Mouse (Mus musculus): ENCODE data around the gene Msrb3.

The Msrb3 gene

GRCm38 (mm10) chr10:120861674-120862073 is 37.2 kb downstream of the Msrb3 start:
- in situ Hi-C loops (cut with MboI, MseI), result no loop called here

- in situ Hi-C loops (cut with MboI, MseI), result no loop called here
Observed at GRCm38 (mm10) chr10:120861194-120861593, 37.7 kb downstream of the Msrb3 start.

- in situ Hi-C loops (cut with MboI, MseI), result no loop called here
Observed at GRCm38 (mm10) chr10:120857531-120858001, 41.3 kb downstream of the Msrb3 start.

- in situ Hi-C loops (cut with MboI, MseI), result no loop called here
Observed at GRCm38 (mm10) chr10:120854329-120854728, 44.6 kb downstream of the Msrb3 start.

- in situ Hi-C loops (cut with MboI, MseI), result no loop called here
Observed at GRCm38 (mm10) chr10:120853816-120854215, 45.1 kb downstream of the Msrb3 start.

GRCm38 (mm10) chr10:120851196-120851781 is 47.6 kb downstream of the Msrb3 start:
- in situ Hi-C loops (cut with MboI, MseI), result no loop called here

GRCm38 (mm10) chr10:120850391-120851195 is 48.3 kb downstream of the Msrb3 start:
- in situ Hi-C loops (cut with MboI, MseI), result no loop called here

- in situ Hi-C loops (cut with MboI, MseI), result no loop called here
Observed at GRCm38 (mm10) chr10:120848677-120849076, 50.2 kb downstream of the Msrb3 start.

- in situ Hi-C loops (cut with MboI, MseI), result no loop called here
Observed at GRCm38 (mm10) chr10:120847785-120848184, 51.1 kb downstream of the Msrb3 start.

- in situ Hi-C loops (cut with MboI, MseI), result no loop called here
Observed at GRCm38 (mm10) chr10:120839966-120840365, 58.9 kb downstream of the Msrb3 start.

GRCm38 (mm10) chr10:120834531-120834930 is 64.4 kb downstream of the Msrb3 start:
- in situ Hi-C loops (cut with MboI, MseI), result no loop called here

GRCm38 (mm10) chr10:120833836-120834235 is 65.1 kb downstream of the Msrb3 start:
- in situ Hi-C loops (cut with MboI, MseI), result no loop called here

- in situ Hi-C loops (cut with MboI, MseI), result no loop called here
Observed at GRCm38 (mm10) chr10:120827761-120828160, 71.1 kb downstream of the Msrb3 start.

- in situ Hi-C loops (cut with MboI, MseI), result no loop called here
Observed at GRCm38 (mm10) chr10:120826795-120827669, 71.9 kb downstream of the Msrb3 start.

- in situ Hi-C loops (cut with MboI, MseI), result no loop called here
Observed at GRCm38 (mm10) chr10:120826381-120826780, 72.5 kb downstream of the Msrb3 start.

- in situ Hi-C loops (cut with MboI, MseI), result no loop called here
Observed at GRCm38 (mm10) chr10:120825594-120825993, 73.3 kb downstream of the Msrb3 start.

GRCm38 (mm10) chr10:120821491-120822358 is 77.2 kb downstream of the Msrb3 start:
- in situ Hi-C loops (cut with MboI, MseI), result no loop called here

- in situ Hi-C loops (cut with MboI, MseI), result no loop called here
Observed at GRCm38 (mm10) chr10:120820781-120821300, 78.1 kb downstream of the Msrb3 start.

GRCm38 (mm10) chr10:120815290-120815689 is 83.6 kb downstream of the Msrb3 start:
- in situ Hi-C loops (cut with MboI, MseI), result no loop called here

GRCm38 (mm10) chr10:120811796-120812443 is 87.0 kb downstream of the Msrb3 start:
- in situ Hi-C loops (cut with MboI, MseI), result no loop called here
